Mouse (Mus musculus) spleen, adult 2 months (tissue): ENCODE data around the gene Cfap299. TPM values are rescaled to one million over a fixed set of nuclear protein-coding genes. Genes with fewer than 3 reads are reported as not detected.

Source experiments
- DNase-seq, 2 experiments: peaks; one replicate each; pipeline versions ENCODE4 v3.0.0 to v3.0.0-alpha.2; 2012 to 2021; ENCODE audit warnings: low spot score in 2 of 2, low read depth in 1 of 2
- H3K27ac ChIP-seq: fragments of 200-500 bp; 2 replicates; pipeline ENCODE4 v1.5.1; 2012; ENCODE audit warnings: low read length, inconsistent platforms; ENCODE audit not compliant: insufficient read depth
- H3K27me3 ChIP-seq: fragments of 200-500 bp; 2 replicates; pipeline ENCODE4 v1.6.1; 2012; ENCODE audit warnings: mild to moderate bottlenecking, moderate library complexity, low read length, inconsistent platforms; ENCODE audit not compliant: control insufficient read depth, insufficient read depth
- H3K36me3 ChIP-seq: fragments of 200-500 bp; 2 replicates; pipeline ENCODE4 v1.6.1; 2012; ENCODE audit warnings: mild to moderate bottlenecking, low read length, inconsistent platforms; ENCODE audit not compliant: control insufficient read depth, insufficient read depth
- H3K4me1 ChIP-seq: fragments of 200-500 bp; 2 replicates; pipeline ENCODE4 v1.6.1; 2011; ENCODE audit warnings: inconsistent platforms; ENCODE audit not compliant: control insufficient read depth, insufficient read depth, insufficient read length
- H3K4me3 ChIP-seq: fragments of 200-500 bp; 2 replicates; pipeline ENCODE4 v1.5.1; 2011; ENCODE audit warnings: mild to moderate bottlenecking, inconsistent platforms; ENCODE audit not compliant: insufficient read depth, insufficient read length; ENCODE audit errors: extremely low read depth
- CTCF ChIP-seq: fragments of 200-500 bp; IDR thresholded peaks from 2 replicates; pipeline ENCODE4 v1.5.1; 2011; ENCODE audit warnings: mild to moderate bottlenecking, inconsistent platforms; ENCODE audit not compliant: insufficient read depth, insufficient read length, insufficient replicate concordance; ENCODE audit errors: extremely low read depth
- POLR2A ChIP-seq: fragments of 200-500 bp; IDR thresholded peaks from 2 replicates; pipeline ENCODE4 v1.6.1; 2011; ENCODE audit warnings: low read depth, low read length, inconsistent platforms
- WGBS: fragments of 180-500 bp; shearing (Covaris S2); methylation state at CpG from one replicate; pipeline ENCODE4 v1.1.7; 2018; 5-methylcytosine and 5-hydroxymethylcytosine counted together
- polyA plus RNA-seq: library from polyadenylated mRNA; depleted of rRNA; stranded (reverse); fragments of >200 nt; gene quantifications from 2 replicates; pipeline ENCODE4 v1.2.3, GENCODE M21; 2012

Cfap299 gene
- polyA plus RNA-seq, 1 experiment: not detected

DNA sequence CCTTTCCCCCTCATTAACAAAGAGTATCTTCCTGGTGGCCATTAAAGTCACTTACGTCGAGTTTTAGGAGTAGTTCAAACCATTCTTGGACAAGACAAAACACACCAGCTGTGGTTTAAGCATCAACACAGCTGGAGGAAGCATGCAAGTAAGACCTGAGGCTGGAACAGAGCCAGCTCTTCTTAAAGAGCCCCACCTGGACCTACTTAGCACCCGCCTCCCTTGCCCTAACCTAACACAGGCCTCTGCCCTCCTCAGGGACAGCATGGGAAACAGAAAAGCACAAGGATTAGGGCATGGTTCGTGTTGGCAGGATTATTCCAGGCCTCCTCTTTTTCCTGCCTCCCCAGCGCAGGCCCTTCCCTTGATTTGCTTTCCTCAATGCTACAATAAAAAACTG lies 374.9 kb downstream of the Cfap299 start:
- TF ChIP-seq POLR2A (no peak), CTCF (no peak)
- 85% methylated on average over 5 of the region's 5 CpGs for WGBS
- H3K36me3 ChIP-seq: no peaks in the 10 kb centered on the region
- DNase-seq: no peak
- H3K4me3 ChIP-seq: no peak overlapping the region
- H3K27me3 ChIP-seq: no peaks in the 10 kb centered on the region
- no peaks in the 10 kb centered on the region for H3K4me1 ChIP-seq
- H3K27ac ChIP-seq: no peak overlapping the region

DNA sequence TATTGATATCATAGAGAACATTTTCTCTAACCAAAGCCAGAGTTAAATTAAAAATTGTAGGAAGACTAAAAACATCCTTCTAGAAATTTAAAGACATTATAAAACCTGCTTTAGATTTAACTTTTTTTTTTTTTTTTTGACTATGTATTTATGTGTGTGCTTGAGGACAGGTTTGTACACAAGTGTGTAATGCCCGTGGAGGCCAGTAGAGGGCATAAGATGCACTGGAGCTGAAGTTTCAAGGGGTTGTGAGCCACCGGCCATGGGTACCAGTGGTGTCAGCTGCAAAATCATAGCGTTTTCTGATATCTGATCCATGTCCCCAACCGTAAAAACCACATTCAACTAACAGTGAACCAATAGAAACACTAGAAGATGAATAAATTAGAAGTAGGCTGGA lies 377.5 kb downstream of the Cfap299 start:
- 83% methylated on average over 4 of the region's 4 CpGs for WGBS
- Histone ChIP-seq H3K36me3 (no peaks in the 10 kb centered on the region), H3K4me1 (no peaks in the 10 kb centered on the region), H3K27me3 (no peaks in the 10 kb centered on the region), H3K4me3 (no peak overlapping the region), H3K27ac (no peak overlapping the region)
- DNase-seq: no peak
- TF ChIP-seq POLR2A: no peak
- no peak for TF ChIP-seq CTCF

DNA sequence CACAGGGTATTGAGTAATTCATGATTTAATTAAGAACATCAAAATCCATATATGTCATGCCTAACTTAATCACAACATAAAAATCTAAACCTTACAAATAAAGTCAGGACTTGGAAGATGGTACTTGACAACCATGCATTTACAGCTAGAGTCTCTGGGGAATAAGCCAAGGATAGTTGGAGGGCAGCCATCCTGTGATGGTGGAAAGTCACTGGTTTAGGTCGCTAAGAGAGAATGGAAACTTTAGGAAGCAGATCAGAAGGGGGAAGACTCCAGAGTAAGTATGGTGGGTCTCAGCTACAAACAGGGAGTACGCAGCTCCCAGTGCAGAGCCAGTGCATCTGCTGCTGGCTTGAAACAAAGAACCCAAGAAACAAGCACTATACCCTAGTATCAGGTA lies 386.3 kb downstream of the Cfap299 start:
- Histone ChIP-seq H3K27me3 (no peaks in the 10 kb centered on the region), H3K4me1 (no peaks in the 10 kb centered on the region), H3K36me3 (no peaks in the 10 kb centered on the region), H3K4me3 (no peak overlapping the region), H3K27ac (no peak overlapping the region)
- no peak for TF ChIP-seq CTCF
- no peak for TF ChIP-seq POLR2A
- WGBS: 75% methylated on average over 2 of the region's 2 CpGs
- no peak for DNase-seq

DNA sequence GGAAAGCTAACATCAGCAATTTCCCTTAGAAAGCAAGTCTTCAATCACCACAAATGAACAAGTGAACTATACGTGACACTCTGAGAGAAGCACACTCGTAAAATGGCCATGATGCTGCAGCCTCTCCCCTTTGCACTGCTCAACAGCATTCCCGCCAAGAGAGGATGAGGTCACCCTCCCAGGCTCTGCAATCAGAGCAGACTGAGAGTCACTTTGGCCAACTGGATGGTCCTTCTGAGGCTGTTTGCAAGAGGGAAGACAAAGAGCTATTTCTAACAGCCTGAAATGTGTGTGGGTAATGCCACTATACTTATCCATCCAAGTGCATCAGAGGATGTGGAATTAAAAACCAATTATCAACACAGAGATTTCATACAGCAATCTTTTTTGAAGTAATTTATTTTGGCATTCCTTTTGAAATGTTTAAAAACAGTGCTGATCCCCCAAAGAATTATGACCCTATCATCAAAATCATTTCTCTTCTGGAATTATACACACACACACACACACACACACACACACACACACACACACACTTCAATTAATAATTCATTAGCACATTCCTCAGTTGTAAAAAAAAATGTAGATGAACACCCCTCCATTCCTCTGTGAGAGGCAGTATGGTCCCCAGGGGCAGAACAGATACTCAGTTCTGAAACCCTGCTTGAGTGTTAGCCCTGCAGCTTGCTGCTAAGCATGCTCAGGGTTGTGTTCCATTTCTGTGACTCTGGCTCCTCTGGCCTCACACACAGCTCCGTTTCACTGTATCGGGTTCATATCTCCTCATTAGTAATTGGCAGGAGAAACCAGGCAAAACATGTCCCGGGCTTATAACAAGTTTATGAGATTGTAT lies 403.3 kb downstream of the Cfap299 start:
- no peak for TF ChIP-seq POLR2A
- no peak for TF ChIP-seq CTCF
- H3K4me1 ChIP-seq: no peaks in the 10 kb centered on the region
- DNase-seq: no peak
- 70% methylated on average over 6 of the region's 6 CpGs for WGBS
- H3K4me3 ChIP-seq: no peak overlapping the region
- H3K27ac ChIP-seq: no peak overlapping the region
- H3K36me3 ChIP-seq: no peaks in the 10 kb centered on the region
- H3K27me3 ChIP-seq: no peaks in the 10 kb centered on the region

DNA sequence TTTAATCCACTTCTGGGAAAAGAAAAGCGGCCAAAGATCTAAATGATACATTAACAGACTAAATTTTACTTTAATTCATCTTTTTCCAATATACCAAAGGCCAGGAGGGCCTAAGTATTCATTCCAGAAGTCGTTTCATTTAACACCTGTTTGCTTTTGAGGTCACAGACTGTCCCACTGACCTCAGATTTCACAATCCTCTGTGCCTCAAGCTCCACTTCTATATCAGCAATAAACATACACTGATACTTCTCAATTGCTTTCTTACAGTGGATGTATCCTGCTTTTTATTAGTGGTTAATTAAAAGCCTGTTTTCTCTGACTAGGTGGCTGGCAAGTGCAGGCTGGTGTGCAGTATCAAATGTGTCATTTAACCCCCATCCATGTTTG lies 403.9 kb downstream of the Cfap299 start:
- H3K27ac ChIP-seq: no peak overlapping the region
- H3K4me1 ChIP-seq: no peaks in the 10 kb centered on the region
- WGBS: 63% methylated on average over 2 of the region's 2 CpGs
- TF ChIP-seq CTCF: no peak
- no peak for TF ChIP-seq POLR2A
- DNase-seq: no peak
- H3K4me3 ChIP-seq: no peak overlapping the region
- no peaks in the 10 kb centered on the region for H3K36me3 ChIP-seq
- H3K27me3 ChIP-seq: no peaks in the 10 kb centered on the region

DNA sequence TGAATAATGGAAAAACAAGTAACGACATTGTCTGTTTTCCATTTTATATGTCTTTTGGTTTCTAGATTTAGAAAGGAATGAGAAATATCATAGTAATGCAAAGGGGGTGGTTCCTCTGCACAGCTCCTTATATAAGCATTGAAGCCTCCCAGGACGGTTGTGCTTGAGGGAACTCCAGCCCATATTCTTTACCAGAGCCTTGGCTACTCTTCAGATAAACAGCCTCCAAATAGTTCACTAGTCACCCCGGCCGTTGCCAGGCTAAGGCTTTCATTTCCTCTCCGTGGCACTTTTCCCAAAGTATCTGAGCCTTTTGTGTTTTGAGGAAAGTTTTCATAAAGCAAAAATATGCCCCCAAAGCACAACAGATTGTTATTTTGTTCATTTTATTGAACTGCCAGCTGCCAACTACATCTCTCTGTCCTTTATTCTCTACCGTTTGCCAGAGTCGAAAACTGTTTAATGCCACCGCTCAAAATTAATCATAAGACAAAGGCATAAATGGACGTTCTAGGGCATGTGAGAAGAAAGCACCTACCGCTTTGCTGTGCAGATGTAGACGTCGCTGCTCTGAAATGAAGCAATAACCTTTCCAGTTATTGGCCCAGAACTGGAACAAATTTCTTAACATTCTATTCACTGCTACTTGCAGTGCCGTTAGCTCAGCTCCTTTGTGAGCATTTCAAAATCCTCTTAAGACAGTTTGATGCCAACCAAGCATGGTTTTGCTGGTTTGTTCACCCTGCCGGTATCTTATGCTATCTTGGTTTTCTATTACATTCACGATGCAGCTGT lies 433.0 kb downstream of the Cfap299 start:
- no peak for DNase-seq
- Histone ChIP-seq H3K4me1 (no peaks in the 10 kb centered on the region), H3K4me3 (no peak overlapping the region), H3K27ac (no peak overlapping the region), H3K27me3 (no peaks in the 10 kb centered on the region), H3K36me3 (no peaks in the 10 kb centered on the region)
- 87% methylated on average over 15 of the region's 15 CpGs for WGBS
- TF ChIP-seq CTCF (no peak), POLR2A (no peak)
